Mouse (Mus musculus) cerebellum, adult 11-12 months (tissue): Measurements from ENCODE around the gene Cyth1.
A peak's percentile ranks its signal among the peaks of the same experiment; 100 is the strongest.

Experiments used
- DNase-seq: peaks from one replicate; pipeline ENCODE4 v3.0.0; 2022

The Cyth1 gene

GRCm38 (mm10) chr11:118196824-118197388 lies 51.5 kb downstream of the Cyth1 start:
- no peak for DNase-seq

GRCm38 (mm10) chr11:118193390-118194147 lies 54.8 kb downstream of the Cyth1 start:
- DNase-seq = peak; percentile 76

DNA sequence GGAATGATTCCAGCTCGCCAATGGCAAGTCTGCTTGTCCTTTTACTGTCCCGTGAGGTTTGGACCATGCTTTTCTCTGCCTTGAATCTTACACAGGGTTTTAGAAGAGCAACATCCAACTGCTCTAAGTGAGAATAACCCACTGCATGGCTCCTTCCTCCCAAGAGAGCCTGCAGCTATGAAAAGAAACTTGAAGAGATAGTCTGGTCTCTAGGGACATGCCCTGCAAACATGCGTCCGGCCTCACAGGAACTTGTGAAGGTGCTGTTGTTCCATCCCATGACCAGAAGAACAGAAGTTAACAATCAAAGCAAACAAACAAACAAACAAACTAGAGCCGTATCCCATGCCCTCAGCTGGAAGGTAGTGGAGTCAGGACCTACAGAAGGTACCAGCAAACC lies 55.4 kb downstream of the Cyth1 start:
- no peak for DNase-seq

DNA sequence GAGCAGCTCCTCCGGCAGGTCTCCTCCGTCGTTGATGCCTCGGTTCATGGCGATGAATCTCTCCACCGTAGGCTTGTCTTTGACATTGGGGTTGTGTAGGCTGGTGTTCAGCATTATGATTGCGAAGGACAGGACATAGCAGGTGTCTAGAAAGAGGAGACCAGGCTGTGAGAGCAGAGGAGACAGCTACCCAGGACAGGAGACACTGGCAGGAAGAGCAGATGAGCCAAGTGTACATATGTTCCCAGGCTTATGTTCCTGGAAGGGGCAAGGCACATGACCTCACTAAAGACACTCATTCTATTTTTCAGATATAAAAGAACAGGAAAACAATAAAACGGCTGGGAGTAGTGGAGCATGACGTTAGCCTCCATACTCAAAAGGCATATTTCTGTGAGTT lies 65.6 kb downstream of the Cyth1 start:
- no peak for DNase-seq

DNA sequence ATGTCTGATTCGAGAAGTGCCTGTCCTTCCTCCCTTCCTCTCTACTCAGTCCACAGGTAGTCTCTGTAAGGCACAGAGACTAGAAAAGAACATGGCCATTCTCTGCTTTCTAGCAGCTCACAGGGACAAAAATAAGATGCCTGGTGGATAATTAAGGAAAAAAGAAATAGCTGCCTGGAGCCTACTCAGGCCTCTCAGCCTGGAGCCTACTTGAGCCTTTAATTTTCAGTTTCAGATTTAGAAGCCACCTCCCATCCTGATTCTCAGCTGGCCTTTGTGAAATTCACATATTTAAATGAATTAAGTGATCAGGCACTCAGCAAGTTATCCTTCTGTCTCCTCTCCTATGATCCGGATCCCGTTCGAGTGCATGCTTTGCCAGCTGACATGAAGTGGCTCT lies 66.0 kb downstream of the Cyth1 start:
- DNase-seq = no peak

GRCm38 (mm10) chr11:118180199-118180598 lies 68.2 kb downstream of the Cyth1 start:
- DNase-seq = no peak

DNA sequence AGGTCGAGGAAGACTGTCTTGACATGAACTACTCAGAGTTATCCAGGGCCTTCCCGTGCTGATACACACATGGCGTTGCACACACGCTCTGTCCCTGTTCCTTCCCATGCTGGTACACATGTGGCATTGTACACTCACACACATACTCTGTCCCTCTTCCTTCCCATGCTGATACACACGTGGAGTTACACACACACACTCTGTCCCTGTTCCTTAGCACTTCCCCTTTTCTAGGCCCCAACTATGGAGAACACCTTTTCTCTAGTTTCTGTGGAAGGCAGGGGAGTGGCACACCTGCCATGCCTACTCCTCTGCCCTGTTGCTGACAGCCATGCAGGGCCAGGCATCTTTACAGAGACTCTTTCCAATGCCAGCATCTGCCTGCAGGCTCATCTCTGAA lies 70.2 kb downstream of the Cyth1 start:
- no peak for DNase-seq

DNA sequence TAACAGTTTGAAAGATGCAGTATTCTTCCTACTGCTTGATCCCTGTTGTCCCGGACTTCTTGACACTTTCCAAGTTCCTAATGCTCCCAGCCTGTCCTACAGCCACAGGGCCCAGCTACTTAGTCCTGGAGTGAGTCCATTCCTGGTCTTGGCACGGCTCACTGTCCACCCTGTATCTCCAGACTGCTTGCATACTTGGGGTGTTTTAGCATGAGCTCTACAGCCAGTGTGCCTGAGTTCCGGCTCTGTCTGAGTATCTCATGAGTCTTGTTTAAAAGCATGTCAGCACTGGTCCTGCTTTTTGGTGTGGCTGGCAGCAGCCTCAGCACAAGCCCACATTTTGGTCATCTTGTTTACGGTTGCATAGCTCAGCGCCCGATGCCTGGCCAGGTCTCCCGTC lies 73.6 kb downstream of the Cyth1 start:
- DNase-seq = no peak

- DNase-seq = no peak
Measured at GRCm38 (mm10) chr11:118172768-118173167, 75.6 kb downstream of the Cyth1 start.

DNA sequence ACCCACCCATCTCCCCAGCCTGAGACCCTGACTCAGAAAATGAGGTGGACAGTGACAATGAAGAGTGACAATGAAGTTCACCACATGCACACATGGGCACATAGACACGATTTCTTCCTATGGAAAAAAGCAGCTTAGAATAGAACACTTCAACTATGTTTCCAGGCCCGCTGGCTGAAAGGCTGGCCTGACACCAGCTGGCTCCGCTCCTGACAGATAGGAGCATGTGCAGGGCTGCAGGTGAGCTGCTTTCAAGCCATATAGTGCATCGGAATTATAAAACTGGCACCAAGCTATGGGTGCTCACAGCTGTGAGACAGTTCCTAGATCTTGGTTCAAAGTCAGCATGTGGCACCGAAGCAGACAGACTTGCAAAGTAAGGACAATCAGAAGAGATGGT lies 78.1 kb downstream of the Cyth1 start:
- DNase-seq = peak; percentile 61

GRCm38 (mm10) chr11:118168714-118169113 lies 79.7 kb downstream of the Cyth1 start:
- DNase-seq = peak; percentile 71

DNA sequence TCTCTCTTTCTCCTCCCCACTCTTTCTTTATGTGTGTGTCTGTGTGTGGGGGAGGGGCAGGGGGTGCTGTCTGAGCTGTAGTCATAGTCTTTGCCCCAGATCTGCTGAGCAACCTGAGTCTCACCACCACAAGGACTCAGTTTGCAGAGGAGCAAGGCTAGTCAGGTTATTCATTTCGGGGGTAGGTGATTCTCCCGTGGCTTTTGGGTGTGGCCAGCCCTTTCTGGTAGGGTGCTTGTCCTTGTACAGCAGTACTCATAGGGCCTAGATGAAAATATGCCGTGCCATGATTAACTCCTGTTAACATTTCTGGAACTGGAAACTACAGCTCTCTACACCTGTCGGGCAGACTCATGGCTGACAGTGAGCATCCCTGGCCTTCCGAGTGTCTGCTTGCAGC lies 81.8 kb downstream of the Cyth1 start:
- DNase-seq = no peak

DNA sequence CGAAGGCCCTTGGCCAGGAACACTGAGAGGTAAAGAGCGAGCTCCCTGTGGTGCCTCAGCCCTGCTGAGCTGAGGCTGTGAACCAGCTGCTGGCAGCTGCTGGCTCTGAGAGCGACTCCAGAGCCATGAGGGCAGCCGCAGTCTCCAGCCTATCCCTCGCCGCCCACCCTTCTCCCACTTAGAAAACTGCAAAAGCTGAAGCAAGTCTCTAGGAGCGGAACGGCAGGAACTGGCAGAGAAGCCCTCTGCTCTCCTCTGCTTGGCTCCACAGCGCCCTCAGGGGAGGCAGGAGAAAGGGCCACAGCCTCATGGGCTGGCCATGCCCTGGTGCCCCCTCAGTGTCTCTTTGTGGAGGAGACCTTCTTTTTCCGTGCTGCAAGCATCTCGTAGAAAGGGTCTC lies 82.7 kb downstream of the Cyth1 start:
- DNase-seq = no peak

- DNase-seq = peak; percentile 93
Measured at GRCm38 (mm10) chr11:118164566-118164965, 83.8 kb downstream of the Cyth1 start.

DNA sequence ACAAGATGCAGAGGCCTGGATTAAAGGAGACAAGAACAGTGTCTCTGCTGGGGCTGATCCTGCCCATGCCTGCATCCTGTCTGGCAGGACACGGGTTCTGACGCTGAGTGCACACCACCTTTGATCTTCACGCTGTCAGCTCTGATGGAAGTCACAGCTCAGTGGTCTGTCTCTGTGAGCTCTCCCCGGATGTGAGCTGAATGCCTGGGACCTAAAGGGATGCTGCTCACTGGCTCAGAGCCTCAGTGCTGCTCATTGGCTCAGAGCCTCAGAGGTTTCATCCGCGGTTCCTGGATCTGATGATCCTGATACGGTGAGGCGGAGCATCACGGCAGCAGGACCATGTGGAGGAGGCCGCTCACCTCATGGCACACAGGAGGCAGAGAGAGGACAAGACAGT lies 86.1 kb downstream of the Cyth1 start:
- DNase-seq = no peak

GRCm38 (mm10) chr11:118161240-118161639 lies 87.2 kb downstream of the Cyth1 start:
- no peak for DNase-seq

GRCm38 (mm10) chr11:118160763-118161162 lies 87.6 kb downstream of the Cyth1 start:
- no peak for DNase-seq

GRCm38 (mm10) chr11:118158753-118159152 lies 89.6 kb downstream of the Cyth1 start:
- no peak for DNase-seq

DNA sequence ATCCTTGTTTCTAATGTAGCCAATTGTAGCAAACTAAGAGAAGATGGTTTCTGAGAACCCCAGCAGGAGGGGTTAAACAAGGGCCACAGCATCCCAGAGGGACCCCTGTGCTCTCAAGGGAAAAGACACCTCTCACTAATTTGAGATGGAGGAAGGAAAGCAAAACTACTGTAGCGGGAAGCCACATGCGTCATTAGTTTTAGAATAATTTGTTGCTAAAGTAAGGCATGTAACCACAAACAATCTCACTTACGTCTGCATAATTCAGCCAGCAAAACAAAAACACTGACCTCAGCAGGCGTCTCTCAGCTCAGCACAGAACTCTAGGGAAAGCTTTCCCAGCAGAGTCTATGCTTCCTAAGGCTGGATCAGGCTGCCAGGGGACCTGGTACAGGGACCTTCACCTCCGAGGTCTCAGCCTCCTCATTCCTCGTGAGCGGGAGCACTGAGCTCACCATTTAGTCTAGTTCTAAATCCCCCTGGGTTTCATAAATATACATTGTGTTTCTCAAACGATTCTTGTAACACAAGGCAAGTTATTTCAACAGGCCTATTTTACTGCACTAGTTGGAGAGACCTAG lies 91.8 kb downstream of the Cyth1 start:
- no peak for DNase-seq

GRCm38 (mm10) chr11:118152964-118153363 lies 95.4 kb downstream of the Cyth1 start:
- DNase-seq = no peak

- DNase-seq = no peak
Measured at GRCm38 (mm10) chr11:118151423-118152180, 96.8 kb downstream of the Cyth1 start.

GRCm38 (mm10) chr11:118150115-118150701 lies 98.2 kb downstream of the Cyth1 start:
- no peak for DNase-seq
